Mouse (Mus musculus): ENCODE data around the gene H2al1h. TPM values are rescaled to one million over a fixed set of nuclear protein-coding genes. Genes with fewer than 3 reads are reported as not detected.
"Not testable (repeated sequence)": the region's sequence is repeated elsewhere in the genome, so short reads cannot be mapped to it uniquely, and the experiment has no call there.

H2al1h gene
- polyA plus RNA-seq (2014; fragmentation: Nextera tagmentation; extraction: Ambion mirVana), result not detected in 2 replicates

DNA sequence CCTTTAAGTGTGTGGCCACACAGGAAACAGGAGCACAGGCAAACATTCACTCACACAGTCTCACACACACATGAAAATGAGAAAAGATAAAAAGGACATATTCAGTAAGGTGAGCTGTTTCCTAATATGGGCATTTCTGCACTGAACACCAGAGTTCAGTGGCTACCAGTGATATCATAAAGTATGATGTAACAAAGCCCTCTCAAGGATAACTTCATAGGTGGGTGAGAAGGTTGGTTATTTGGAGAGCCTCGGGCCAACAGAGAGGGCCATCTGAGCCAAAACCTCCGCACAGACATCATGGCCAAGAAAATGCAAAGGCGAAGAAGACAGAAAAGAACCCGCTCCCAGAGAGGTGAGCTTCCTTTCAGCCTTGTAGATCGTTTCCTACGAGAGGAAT is at the start of gene H2al1h:
TSS of gene H2al1h (plus strand) at position 301 of the 400 bp plus-strand sequence.
- H3K4me1 ChIP-seq (replicated peaks; ENCODE audit: control insufficient read depth, insufficient read depth, low read length); H3K27me3 ChIP-seq (replicated peaks; ENCODE audit: control insufficient read depth, insufficient read depth, low read length); ATAC-seq (replicated peaks; ENCODE audit: low FRiP score); H3K9ac ChIP-seq (ENCODE audit: low read depth, low read length); H3K4me2 ChIP-seq; H3K4me3 ChIP-seq (ENCODE audit: low read depth, low read length); H3K27ac ChIP-seq (ENCODE audit: low read depth, low read length); H3K36me3 ChIP-seq (ENCODE audit: control insufficient read depth, insufficient read depth, low read length); DNase-seq (ENCODE audit: low spot score); H3K9me3 ChIP-seq (ENCODE audit: control insufficient read depth, low read length): not testable (repeated sequence)
- WGBS, result no CpG with 5 or more reads among the region's 6 CpGs

DNA sequence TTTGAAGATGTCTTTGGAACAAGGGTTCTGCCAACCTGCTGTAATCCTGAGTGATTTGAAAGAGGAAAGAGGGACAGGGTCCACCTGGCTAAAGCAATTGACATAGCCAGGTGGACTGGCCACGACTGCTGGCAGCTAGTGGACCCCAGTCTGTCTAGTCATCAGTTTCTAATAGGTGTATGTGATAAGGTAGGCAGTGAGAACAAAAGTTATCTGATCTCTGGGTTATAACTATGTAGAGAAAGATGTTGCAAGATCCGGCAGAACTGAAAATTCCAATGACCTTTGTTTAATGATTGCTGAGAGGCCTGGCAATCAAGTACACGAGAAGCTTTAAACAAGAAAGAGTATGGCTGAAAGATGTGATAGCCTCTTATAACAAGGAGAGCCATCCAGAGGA is 48.1 kb upstream of the H2al1h start:
- Histone ChIP-seq H3K4me2 (no peak overlapping the region), H3K4me1 (replicated peaks; ENCODE audit: control insufficient read depth, insufficient read depth, low read length) (no peaks in the 10 kb centered on the region), H3K36me3 (ENCODE audit: control insufficient read depth, insufficient read depth, low read length) (no peaks in the 10 kb centered on the region), H3K4me3 (ENCODE audit: low read depth, low read length) (no peak overlapping the region), H3K9ac (ENCODE audit: low read depth, low read length) (no peak overlapping the region), H3K9me3 (ENCODE audit: control insufficient read depth, low read length) (no peaks in the 10 kb centered on the region), H3K27ac (ENCODE audit: low read depth, low read length) (no peak overlapping the region), H3K27me3 (replicated peaks; ENCODE audit: control insufficient read depth, insufficient read depth, low read length) (no peaks in the 10 kb centered on the region; the same call in 1 of the 2 replicates)
- ATAC-seq (replicated peaks; ENCODE audit: low FRiP score), result no peak
- no peak for DNase-seq (ENCODE audit: low spot score)
- WGBS, result 80% methylated on average over 3 of the region's 3 CpGs

DNA sequence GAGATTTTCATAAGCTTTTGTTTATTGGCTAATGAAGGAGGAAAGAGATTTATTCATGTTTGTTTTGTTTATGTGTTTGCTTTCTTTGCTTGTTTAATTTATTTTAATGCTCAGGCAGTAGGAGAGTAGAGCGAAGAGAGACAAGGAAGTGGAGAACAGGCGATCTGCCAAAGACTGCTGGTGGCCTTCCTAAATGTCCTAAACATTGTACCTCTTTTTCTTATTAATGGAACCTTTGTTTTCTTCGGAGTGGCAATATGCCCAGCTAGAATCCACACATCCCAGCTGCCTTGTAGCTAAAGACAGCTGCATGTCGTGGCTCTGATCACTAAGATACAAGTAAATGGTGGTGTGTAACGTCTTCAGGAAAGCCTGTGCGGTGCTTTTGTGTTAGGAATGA is 44.2 kb upstream of the H2al1h start:
- Histone ChIP-seq H3K9me3 (ENCODE audit: control insufficient read depth, low read length) (no peaks in the 10 kb centered on the region), H3K9ac (ENCODE audit: low read depth, low read length) (no peak overlapping the region), H3K36me3 (ENCODE audit: control insufficient read depth, insufficient read depth, low read length) (no peaks in the 10 kb centered on the region), H3K4me3 (ENCODE audit: low read depth, low read length) (no peak overlapping the region), H3K27ac (ENCODE audit: low read depth, low read length) (no peak overlapping the region), H3K4me1 (replicated peaks; ENCODE audit: control insufficient read depth, insufficient read depth, low read length) (no peaks in the 10 kb centered on the region), H3K27me3 (replicated peaks; ENCODE audit: control insufficient read depth, insufficient read depth, low read length) (peaks cover 3% of the 10 kb centered on the region; the same call in 1 of the 2 replicates), H3K4me2 (no peak overlapping the region)
- ATAC-seq (replicated peaks; ENCODE audit: low FRiP score), result no peak
- 84% methylated on average over 6 of the region's 6 CpGs for WGBS
- no peak for DNase-seq (ENCODE audit: low spot score)

DNA sequence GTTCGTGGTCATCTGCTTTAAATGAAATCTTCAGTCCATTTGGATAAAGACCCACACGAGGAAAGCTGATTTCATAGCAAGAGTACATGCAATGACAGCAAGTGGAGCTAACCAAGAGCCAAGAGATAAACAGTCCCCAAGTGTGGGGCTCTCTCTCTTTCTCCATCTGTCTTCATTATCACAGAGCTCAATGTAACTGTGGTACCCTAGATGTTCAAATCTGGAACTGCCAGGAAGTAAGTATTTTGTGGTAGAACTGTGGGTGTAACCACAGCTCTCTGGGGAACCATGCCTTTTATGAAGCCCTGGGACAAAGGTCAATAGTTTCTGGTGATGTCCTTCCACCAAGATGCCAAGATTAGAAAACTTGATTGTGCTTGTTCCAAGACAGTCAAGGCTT is 40.6 kb upstream of the H2al1h start:
- 58% methylated on average over 2 of the region's 2 CpGs for WGBS

DNA sequence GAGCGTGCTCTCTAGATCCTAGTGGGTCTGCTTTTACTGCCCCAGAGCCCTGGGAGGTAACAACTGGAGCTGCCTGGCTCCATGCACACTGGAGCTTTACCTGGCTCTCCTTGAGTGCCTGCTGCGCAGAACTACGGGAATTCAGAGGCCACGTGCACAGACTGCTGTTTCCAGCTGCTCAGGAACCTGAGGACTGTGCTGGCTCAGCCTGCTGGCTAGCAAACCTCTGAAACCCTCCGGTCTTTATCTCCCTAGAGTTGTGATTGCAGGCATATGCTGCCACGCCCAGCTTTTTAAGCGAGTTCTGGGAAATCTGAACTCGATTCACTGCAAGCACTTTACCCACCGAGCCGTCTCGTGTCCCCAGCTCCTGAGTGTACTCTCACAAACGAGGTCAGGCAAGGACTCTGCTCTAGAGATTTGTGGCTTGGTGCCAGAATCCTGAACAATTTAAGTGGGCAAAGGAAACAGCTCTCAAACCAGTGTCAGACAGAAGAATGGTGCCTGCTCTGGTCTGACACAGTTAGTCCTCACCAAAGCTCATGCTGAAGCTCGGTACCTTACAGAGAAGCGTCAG is 32.9 kb upstream of the H2al1h start:
- Histone ChIP-seq H3K9me3 (ENCODE audit: control insufficient read depth, low read length) (no peaks in the 10 kb centered on the region), H3K9ac (ENCODE audit: low read depth, low read length) (no peak overlapping the region), H3K4me3 (ENCODE audit: low read depth, low read length) (no peak overlapping the region), H3K4me1 (replicated peaks; ENCODE audit: control insufficient read depth, insufficient read depth, low read length) (no peaks in the 10 kb centered on the region), H3K27me3 (replicated peaks; ENCODE audit: control insufficient read depth, insufficient read depth, low read length) (no peaks in the 10 kb centered on the region), H3K4me2 (no peak overlapping the region), H3K36me3 (ENCODE audit: control insufficient read depth, insufficient read depth, low read length) (no peaks in the 10 kb centered on the region), H3K27ac (ENCODE audit: low read depth, low read length) (no peak overlapping the region)
- ATAC-seq (replicated peaks; ENCODE audit: low FRiP score), result no peak
- 66% methylated on average over 14 of the region's 14 CpGs for WGBS
- DNase-seq (ENCODE audit: low spot score), result no peak

More for the DNA sequence above, 40.6 kb upstream of the H2al1h start:
- Histone ChIP-seq H3K4me3 (ENCODE audit: low read depth, low read length) (no peak overlapping the region), H3K4me2 (no peak overlapping the region), H3K4me1 (replicated peaks; ENCODE audit: control insufficient read depth, insufficient read depth, low read length) (no peaks in the 10 kb centered on the region), H3K27ac (ENCODE audit: low read depth, low read length) (no peak overlapping the region), H3K36me3 (ENCODE audit: control insufficient read depth, insufficient read depth, low read length) (no peaks in the 10 kb centered on the region), H3K27me3 (replicated peaks; ENCODE audit: control insufficient read depth, insufficient read depth, low read length) (peaks cover 3% of the 10 kb centered on the region; the same call in 1 of the 2 replicates), H3K9ac (ENCODE audit: low read depth, low read length) (no peak overlapping the region), H3K9me3 (ENCODE audit: control insufficient read depth, low read length) (no peaks in the 10 kb centered on the region)
- DNase-seq (ENCODE audit: low spot score) (no peak), ATAC-seq (replicated peaks; ENCODE audit: low FRiP score) (no peak)

DNA sequence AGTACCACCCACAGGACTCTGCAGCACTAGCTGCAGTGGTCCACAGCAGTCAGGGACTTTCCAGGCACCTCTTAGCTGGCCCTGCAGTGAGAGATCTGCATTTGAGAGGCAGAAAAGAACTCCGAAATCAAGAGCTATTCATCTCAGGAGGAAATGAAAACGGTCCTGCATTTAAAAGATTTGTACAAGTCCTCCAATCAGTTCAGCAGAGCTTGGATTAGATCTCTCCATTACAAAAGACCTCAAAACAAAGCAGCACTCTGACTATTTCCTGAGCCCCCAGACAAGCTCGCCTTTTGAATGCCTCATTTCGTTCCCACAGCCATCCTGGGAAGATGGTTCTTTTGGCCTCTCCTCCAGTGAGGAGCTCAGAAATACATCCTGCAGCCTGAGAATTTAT is 32.0 kb upstream of the H2al1h start:
- no peak overlapping the region for H3K4me2 ChIP-seq
- H3K4me3 ChIP-seq (ENCODE audit: low read depth, low read length), result no peak overlapping the region
- 62% methylated on average over 4 of the region's 4 CpGs for WGBS
- H3K27ac ChIP-seq (ENCODE audit: low read depth, low read length), result no peak overlapping the region
- no peak for DNase-seq (ENCODE audit: low spot score)
- no peaks in the 10 kb centered on the region for H3K9me3 ChIP-seq (ENCODE audit: control insufficient read depth, low read length)
- no peak for ATAC-seq (replicated peaks; ENCODE audit: low FRiP score)
- no peaks in the 10 kb centered on the region for H3K27me3 ChIP-seq (replicated peaks; ENCODE audit: control insufficient read depth, insufficient read depth, low read length)
- no peaks in the 10 kb centered on the region for H3K4me1 ChIP-seq (replicated peaks; ENCODE audit: control insufficient read depth, insufficient read depth, low read length)
- no peaks in the 10 kb centered on the region for H3K36me3 ChIP-seq (ENCODE audit: control insufficient read depth, insufficient read depth, low read length)
- H3K9ac ChIP-seq (ENCODE audit: low read depth, low read length), result no peak overlapping the region

DNA sequence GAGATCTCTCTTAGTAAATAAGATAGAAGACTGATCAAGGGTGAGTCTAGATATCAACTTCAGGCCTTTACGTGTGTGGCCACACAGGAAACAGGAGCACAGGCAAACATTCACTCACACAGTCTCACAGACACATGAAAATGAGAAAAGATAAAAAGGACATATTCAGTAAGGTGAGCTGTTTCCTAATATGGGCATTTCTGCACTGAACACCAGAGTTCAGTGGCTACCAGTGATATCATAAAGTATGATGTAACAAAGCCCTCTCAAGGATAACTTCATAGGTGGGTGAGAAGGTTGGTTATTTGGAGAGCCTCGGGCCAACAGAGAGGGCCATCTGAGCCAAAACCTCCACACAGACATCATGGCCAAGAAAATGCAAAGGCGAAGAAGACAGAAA is 22.3 kb upstream of the H2al1h start, which contains the start of gene H2al1a:
TSS of gene H2al1a (plus strand) at position 301 of the 400 bp plus-strand sequence.
- not testable (repeated sequence) for H3K27me3 ChIP-seq (replicated peaks; ENCODE audit: control insufficient read depth, insufficient read depth, low read length); H3K36me3 ChIP-seq (ENCODE audit: control insufficient read depth, insufficient read depth, low read length); H3K9ac ChIP-seq (ENCODE audit: low read depth, low read length); ATAC-seq (replicated peaks; ENCODE audit: low FRiP score); H3K9me3 ChIP-seq (ENCODE audit: control insufficient read depth, low read length); H3K4me2 ChIP-seq; DNase-seq (ENCODE audit: low spot score); H3K4me1 ChIP-seq (replicated peaks; ENCODE audit: control insufficient read depth, insufficient read depth, low read length); H3K27ac ChIP-seq (ENCODE audit: low read depth, low read length); H3K4me3 ChIP-seq (ENCODE audit: low read depth, low read length)
- no CpG with 5 or more reads among the region's 3 CpGs for WGBS

DNA sequence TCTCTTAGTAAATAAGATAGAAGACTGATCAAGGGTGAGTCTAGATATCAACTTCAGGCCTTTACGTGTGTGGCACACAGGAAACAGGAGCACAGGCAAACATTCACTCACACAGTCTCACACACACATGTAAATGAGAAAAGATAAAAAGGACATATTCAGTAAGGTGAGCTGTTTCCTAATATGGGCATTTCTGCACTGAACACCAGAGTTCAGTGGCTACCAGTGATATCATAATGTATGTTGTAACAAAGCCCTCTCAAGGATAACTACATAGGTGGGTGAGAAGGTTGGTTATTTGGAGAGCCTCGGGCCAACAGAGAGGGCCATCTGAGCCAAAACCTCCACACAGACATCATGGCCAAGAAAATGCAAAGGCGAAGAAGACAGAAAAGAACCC is 19.2 kb upstream of the H2al1h start, which contains the start of gene H2al1b:
TSS of gene H2al1b (plus strand) at position 301 of the 400 bp plus-strand sequence.
- not testable (repeated sequence) for H3K4me1 ChIP-seq (replicated peaks; ENCODE audit: control insufficient read depth, insufficient read depth, low read length); ATAC-seq (replicated peaks; ENCODE audit: low FRiP score); H3K4me3 ChIP-seq (ENCODE audit: low read depth, low read length); H3K27ac ChIP-seq (ENCODE audit: low read depth, low read length); DNase-seq (ENCODE audit: low spot score); H3K36me3 ChIP-seq (ENCODE audit: control insufficient read depth, insufficient read depth, low read length); H3K4me2 ChIP-seq; H3K9ac ChIP-seq (ENCODE audit: low read depth, low read length); H3K9me3 ChIP-seq (ENCODE audit: control insufficient read depth, low read length); H3K27me3 ChIP-seq (replicated peaks; ENCODE audit: control insufficient read depth, insufficient read depth, low read length)
- WGBS, result 91% methylated on average over 1 of the region's 3 CpGs

DNA sequence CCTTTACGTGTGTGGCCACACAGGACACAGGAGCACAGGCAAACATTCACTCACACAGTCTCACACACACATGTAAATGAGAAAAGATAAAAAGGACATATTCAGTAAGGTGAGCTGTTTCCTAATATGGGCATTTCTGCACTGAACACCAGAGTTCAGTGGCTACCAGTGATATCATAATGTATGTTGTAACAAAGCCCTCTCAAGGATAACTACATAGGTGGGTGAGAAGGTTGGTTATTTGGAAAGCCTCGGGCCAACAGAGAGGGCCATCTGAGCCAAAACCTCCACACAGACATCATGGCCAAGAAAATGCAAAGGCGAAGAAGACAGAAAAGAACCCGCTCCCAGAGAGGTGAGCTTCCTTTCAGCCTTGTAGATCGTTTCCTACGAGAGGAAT is 15.9 kb upstream of the H2al1h start, which contains the start of gene H2al1c:
TSS of gene H2al1c (plus strand) at position 301 of the 400 bp plus-strand sequence.
- H3K9ac ChIP-seq (ENCODE audit: low read depth, low read length); DNase-seq (ENCODE audit: low spot score); H3K4me2 ChIP-seq; H3K9me3 ChIP-seq (ENCODE audit: control insufficient read depth, low read length); H3K27ac ChIP-seq (ENCODE audit: low read depth, low read length); H3K36me3 ChIP-seq (ENCODE audit: control insufficient read depth, insufficient read depth, low read length); H3K4me1 ChIP-seq (replicated peaks; ENCODE audit: control insufficient read depth, insufficient read depth, low read length); ATAC-seq (replicated peaks; ENCODE audit: low FRiP score); H3K27me3 ChIP-seq (replicated peaks; ENCODE audit: control insufficient read depth, insufficient read depth, low read length); H3K4me3 ChIP-seq (ENCODE audit: low read depth, low read length): not testable (repeated sequence)
- 73% methylated on average over 1 of the region's 6 CpGs for WGBS

All from liver, embryonic 11.5 days (tissue).